Mouse (Mus musculus) CD8-positive naive resting alpha-beta T cell, adult 57 days (primary cell): ENCODE results near the gene Tmed9. TPM values are rescaled to one million over a fixed set of nuclear protein-coding genes. Genes with fewer than 3 reads are reported as not detected.

Experiments
- total RNA-seq: library from RNA; stranded (reverse); gene quantifications from one replicate; pipeline ENCODE4 v1.2.4, GENCODE M21; 2023

Gene Tmed9
- 100 TPM for total RNA-seq

DNA sequence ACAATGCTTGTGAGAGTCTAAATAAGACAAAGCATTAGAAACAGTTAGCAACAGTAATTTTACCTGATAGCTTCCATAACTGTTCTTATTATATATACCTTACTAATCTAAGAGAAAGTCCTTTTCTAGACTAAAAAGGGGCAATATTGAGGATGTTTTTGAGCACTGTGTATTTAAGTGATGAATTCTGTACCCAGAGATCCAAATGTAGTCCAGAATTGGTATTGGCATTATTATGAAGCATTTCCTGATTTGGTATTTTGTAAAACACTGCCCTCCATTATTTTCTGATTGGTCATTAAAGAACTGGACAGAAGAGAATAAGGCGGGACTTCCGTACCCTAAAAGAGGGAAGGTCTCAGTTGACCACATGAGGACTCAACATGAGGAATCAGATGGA, at the start of gene Tmed9:
TSS of gene Tmed9 (plus strand) at position 301 of the 400 bp plus-strand sequence.

GRCm38 (mm10) chr13:55529198-55529915, 44.2 kb upstream of the Tmed9 start, which contains the start of gene Dok3:
Dok3 (minus strand) TSS chr13:55529296.

DNA sequence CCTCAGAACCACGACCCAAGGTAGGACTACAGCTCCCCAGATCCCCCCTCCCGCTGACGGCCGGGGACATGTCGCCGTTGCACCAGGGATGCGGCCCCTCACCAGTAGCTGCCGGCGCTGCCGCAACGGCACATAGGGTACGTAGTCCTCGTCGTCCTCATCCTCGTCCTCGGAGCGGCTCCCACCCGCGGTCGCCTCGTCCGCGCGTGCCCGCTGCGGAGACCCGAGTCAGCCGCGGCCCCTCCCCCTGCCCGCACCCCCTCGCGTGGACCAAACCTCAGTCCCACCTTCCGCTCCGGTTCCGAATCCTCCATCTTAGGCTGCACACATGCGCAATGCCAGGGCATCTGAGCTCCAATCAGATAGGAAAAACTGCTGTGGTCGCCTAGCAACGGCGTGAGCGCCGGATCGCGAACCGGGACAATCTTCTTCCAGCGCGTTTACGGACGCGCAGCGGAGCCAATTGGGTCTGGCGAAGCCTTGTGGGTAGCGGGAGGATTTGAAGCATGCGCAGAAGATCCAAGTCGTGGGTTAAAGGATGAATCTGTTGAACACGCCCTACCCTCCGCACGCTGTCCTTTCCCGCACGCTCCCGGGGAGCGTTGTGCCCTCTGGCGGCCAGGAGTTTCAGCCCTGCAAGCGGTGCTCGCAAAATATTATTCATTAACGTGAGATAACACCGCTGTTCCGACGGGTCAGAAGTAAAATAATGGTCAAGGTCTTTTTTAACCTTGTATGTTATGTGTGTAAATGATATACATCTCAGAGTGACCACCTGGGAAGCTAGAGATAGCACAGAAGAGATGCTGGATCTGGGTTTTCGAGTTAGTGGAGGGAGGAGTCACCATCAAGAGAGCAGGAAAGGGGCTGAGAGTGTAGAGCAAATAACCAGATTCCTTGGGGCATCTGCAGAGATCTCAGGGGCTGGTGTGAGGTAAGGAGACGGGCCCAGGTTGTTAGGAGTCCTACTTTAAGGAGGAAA, 37.0 kb upstream of the Tmed9 start, which contains the start of gene Ddx41:
TSS of gene Ddx41 (minus strand) at position 465 of the 982 bp plus-strand sequence.

GRCm38 (mm10) chr13:55571027-55571751, 2.3 kb upstream of the Tmed9 start, which contains the start of gene Fam193b:
Fam193b (minus strand) TSS chr13:55571120.

GRCm38 (mm10) chr13:55599566-55600540, 26.3 kb downstream of the Tmed9 start, which contains the start of gene B4galt7:
B4galt7 (plus strand) TSS chr13:55599896.

GRCm38 (mm10) chr13:55622649-55623541, 49.4 kb downstream of the Tmed9 start, which contains the start of gene Caml:
Caml (plus strand) TSS chr13:55623005.

GRCm38 (mm10) chr13:55634639-55635127, 61.2 kb downstream of the Tmed9 start, which contains the start of gene Ddx46:
Ddx46 (plus strand) TSS chr13:55635027.

Other genes starting within 250 kb of the Tmed9 start
- gene Mxd3, start 243.9 kb upstream of the Tmed9 start, total RNA-seq, result 0.40 TPM
- gene Lman2, start 210.9 kb upstream of the Tmed9 start, total RNA-seq, result 105 TPM
- gene Rgs14, start 204.0 kb upstream of the Tmed9 start, total RNA-seq, result 73.8 TPM
- gene Slc34a1, start 175.5 kb upstream of the Tmed9 start, total RNA-seq, result not detected
- not detected for gene Pfn3, start 158.5 kb upstream of the Tmed9 start, total RNA-seq
- gene F12, start 146.9 kb upstream of the Tmed9 start, total RNA-seq, result 1.9 TPM
- 432 TPM for gene Grk6, start 128.7 kb upstream of the Tmed9 start, total RNA-seq
- 43.9 TPM for gene Prr7, start 109.5 kb upstream of the Tmed9 start, total RNA-seq
- gene Dbn1, start 85.6 kb upstream of the Tmed9 start, total RNA-seq, result 0.34 TPM
- 7.9 TPM for gene Pdlim7, start 60.1 kb upstream of the Tmed9 start, total RNA-seq
- gene Dok3, start 44.4 kb upstream of the Tmed9 start, total RNA-seq, result 17.9 TPM
- gene Ddx41, start 37.1 kb upstream of the Tmed9 start, total RNA-seq, result 74.7 TPM
- gene Fam193b, start 2.6 kb upstream of the Tmed9 start, total RNA-seq, result 177 TPM
- gene B4galt7, start 26.2 kb downstream of the Tmed9 start, total RNA-seq, result 39.6 TPM
- gene Caml, start 49.3 kb downstream of the Tmed9 start, total RNA-seq, result 18.8 TPM
- gene Ddx46, start 61.3 kb downstream of the Tmed9 start, total RNA-seq, result 96.0 TPM
- 23.6 TPM for gene B230219D22Rik, start 119.4 kb downstream of the Tmed9 start, total RNA-seq
- 28.5 TPM for gene Txndc15, start 140.9 kb downstream of the Tmed9 start, total RNA-seq
- 21.5 TPM for gene Pcbd2, start 153.6 kb downstream of the Tmed9 start, total RNA-seq
- gene Catsper3, start 210.8 kb downstream of the Tmed9 start, total RNA-seq, result not detected